9 mouse cellular contexts compared by ENCODE assay signal in the genomic region with DNA sequence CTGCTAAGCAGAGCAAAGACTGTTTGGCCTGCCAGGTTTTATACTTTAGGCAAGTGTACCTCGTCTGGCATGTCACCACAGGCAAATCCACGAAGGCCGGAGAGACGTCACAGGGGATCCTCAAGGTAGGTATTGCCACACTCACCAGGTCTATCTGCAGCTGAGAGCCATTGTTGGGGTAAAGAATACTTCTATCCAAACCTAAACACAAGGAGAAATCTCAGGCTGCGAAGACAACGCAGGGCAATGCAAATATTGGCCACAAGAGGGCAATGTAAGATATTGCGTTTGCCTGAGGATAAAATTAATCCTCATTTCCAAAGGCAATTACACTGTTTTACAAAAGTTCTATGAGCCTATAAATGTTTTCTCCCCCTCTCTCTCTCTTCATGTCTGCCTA. TPM values are rescaled to one million over a fixed set of nuclear protein-coding genes. Genes with fewer than 3 reads are reported as not detected.
DNase-seq lines count a peak whose midpoint lies in the region; ATAC-seq lines count a peak whose summit lies in the region.
"Had no signal": no experiment of that assay in that cellular context is flagged by ENCODE, and none has a peak within 500 bp of the region (broad histone marks: within the 10 kb centered on the region; RNA-seq: fewer than 3 reads in every experiment).

No protein-coding gene starts in this region.

- H3K4me2 ChIP-seq in forebrain, embryonic 11.5 days (ENCODE audit: low read depth, low read length, severe bottlenecking) = no peak overlapping the region
- H3K4me2 ChIP-seq: limb, embryonic 13.5 days had no signal

- no peaks in the 10 kb centered on the region for H3K36me3 ChIP-seq in heart, embryonic 10.5 days
- no peaks in the 10 kb centered on the region for H3K36me3 ChIP-seq in forebrain, embryonic 11.5 days (ENCODE audit: control insufficient read depth, insufficient read depth, low read length)
- H3K36me3 ChIP-seq: limb, embryonic 13.5 days had no signal

- H3K9ac ChIP-seq in forebrain, embryonic 11.5 days (ENCODE audit: low read length) = no peak overlapping the region
- H3K9ac ChIP-seq: limb, embryonic 13.5 days had no signal

- no peaks in the 10 kb centered on the region for H3K4me1 ChIP-seq in heart, embryonic 10.5 days
- no peaks in the 10 kb centered on the region for H3K4me1 ChIP-seq in forebrain, embryonic 11.5 days (replicated peaks; ENCODE audit: control insufficient read depth, insufficient read depth, low read length)
- H3K4me1 ChIP-seq: limb, embryonic 13.5 days had no signal

- no peak overlapping the region for H3K4me3 ChIP-seq in heart, embryonic 10.5 days
- no peak overlapping the region for H3K4me3 ChIP-seq in forebrain, embryonic 11.5 days (ENCODE audit: low read depth, low read length)
- H3K4me3 ChIP-seq: limb, embryonic 13.5 days had no signal

- H3K27me3 ChIP-seq in heart, embryonic 10.5 days (ENCODE audit: insufficient read depth, poor library complexity, severe bottlenecking) = no peaks in the 10 kb centered on the region
- H3K27me3 ChIP-seq in forebrain, embryonic 11.5 days (ENCODE audit: control insufficient read depth, insufficient read depth, low read length) = no peaks in the 10 kb centered on the region
- H3K27me3 ChIP-seq: limb, embryonic 13.5 days had no signal

- intact Hi-C loops in heart, postnatal 14 days (cut with DNase I) = loop anchor here (2.0 to 10.0 kb wide), 4 partner anchors 122 to 552 kb away; a partner anchor contains a TSS

- DNase-seq in heart, postnatal 14 days = peak; percentile 13 to 41
- no peak for DNase-seq in heart, embryonic 10.5 days (ENCODE audit: low spot score)
- peak; percentile 1 for DNase-seq in B cell, adult 2 months
- peak; percentile 28 for DNase-seq in adrenal gland, postnatal 14 days
- DNase-seq in forebrain, embryonic 11.5 days (ENCODE audit: low spot score) = peak; percentile 61
- DNase-seq in kidney, postnatal 4 days = peak; percentile 62 to 66

- no peaks in the 10 kb centered on the region for H3K9me3 ChIP-seq in heart, embryonic 10.5 days
- H3K9me3 ChIP-seq in forebrain, embryonic 11.5 days (ENCODE audit: control insufficient read depth, low read length) = no peaks in the 10 kb centered on the region
- H3K9me3 ChIP-seq: limb, embryonic 13.5 days had no signal

- no peak overlapping the region for H3K27ac ChIP-seq in heart, embryonic 10.5 days
- H3K27ac ChIP-seq in forebrain, embryonic 11.5 days (ENCODE audit: low read depth, low read length) = no peak overlapping the region

- ATAC-seq in forebrain, embryonic 11.5 days (replicated peaks; ENCODE audit: low FRiP score) = no peak
- peak; percentile 66 for ATAC-seq in megakaryocyte progenitor cell, adult 5-6 weeks (replicated peaks; ENCODE audit: poor library complexity)
- no peak for ATAC-seq in erythroblast, adult 5-6 weeks (replicated peaks; ENCODE audit: low FRiP score, poor library complexity, severe bottlenecking)

- 25% methylated on average over 7 of the region's 7 CpGs for WGBS in heart, embryonic 10.5 days
- 30% methylated on average over 7 of the region's 7 CpGs for WGBS in forebrain, embryonic 11.5 days

RNA-seq across cellular contexts. Expression of a gene that starts 5.2 kb away (rescaled TPM):
- total RNA-seq in heart, postnatal 14 days (2021) = not detected
- polyA plus RNA-seq in heart, embryonic 10.5 days (2016; fragmentation: Nextera tagmentation; extraction: Ambion mirVana) = 0.06 TPM in 1 of 2 replicates, not detected in the other
- total RNA-seq in adrenal gland, postnatal 14 days (2021) = 0.04 and 0.78 TPM in 2 replicates
- polyA plus RNA-seq in forebrain, embryonic 11.5 days (2014; fragmentation: Nextera tagmentation; extraction: Ambion mirVana) = not detected in 2 replicates
- total RNA-seq in megakaryocyte progenitor cell, adult 5-6 weeks (2015) = not detected in 2 replicates
- not detected in 2 replicates for total RNA-seq in megakaryocyte progenitor cell, adult 5-6 weeks (2017)
- not detected in 2 replicates for total RNA-seq in erythroblast, adult 5-6 weeks (2015; ENCODE audit: low replicate concordance)
- not detected in 2 replicates for total RNA-seq in erythroblast, adult 5-6 weeks (2017; ENCODE audit: low replicate concordance)
